Mouse (Mus musculus): Measurements from ENCODE around the gene Strn4.
A peak's percentile ranks its signal among the peaks of the same experiment; 100 is the strongest.

The Strn4 gene

DNA sequence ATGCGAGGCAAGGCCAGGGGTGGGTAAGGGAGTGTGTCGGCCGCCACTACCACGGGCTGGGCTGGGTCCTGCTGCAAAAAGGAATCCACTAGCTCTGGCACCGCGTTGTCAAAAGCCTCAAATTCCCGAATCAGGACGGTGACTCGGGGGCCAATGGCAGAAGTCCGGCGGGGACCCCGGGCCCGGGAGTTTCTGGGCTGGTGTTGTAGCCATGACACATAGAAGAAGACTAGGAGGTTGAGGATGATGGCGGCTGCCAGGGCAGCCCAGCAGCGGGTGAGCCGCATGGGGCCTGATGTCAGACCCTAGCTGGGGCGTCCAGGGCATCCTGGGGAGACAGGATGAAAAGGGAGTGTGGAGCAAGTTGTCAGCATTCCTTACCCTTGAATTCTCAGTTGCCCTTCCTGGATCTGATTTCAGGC is 4.0 kb upstream of the Strn4 start:
- no peak for DNase-seq

DNA sequence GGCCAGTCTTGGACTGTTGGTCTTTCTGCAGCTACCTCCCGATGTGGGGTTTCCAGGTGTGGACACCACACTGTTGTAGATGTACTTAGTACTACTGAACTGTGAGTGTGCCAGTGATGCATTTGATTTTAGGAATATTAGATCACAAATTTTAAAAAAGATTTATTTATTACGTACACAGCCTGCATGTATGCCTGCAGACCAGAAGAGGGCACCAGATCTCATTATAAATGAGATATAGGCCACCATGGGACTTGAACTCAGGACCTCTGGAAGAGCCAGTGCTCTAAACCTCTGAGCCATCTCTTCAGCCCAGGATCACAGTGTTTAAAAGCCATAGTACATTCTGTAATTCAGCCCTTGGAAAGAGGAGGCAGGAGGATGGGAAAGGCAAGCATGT is 3.2 kb upstream of the Strn4 start:
- no peak for DNase-seq

DNA sequence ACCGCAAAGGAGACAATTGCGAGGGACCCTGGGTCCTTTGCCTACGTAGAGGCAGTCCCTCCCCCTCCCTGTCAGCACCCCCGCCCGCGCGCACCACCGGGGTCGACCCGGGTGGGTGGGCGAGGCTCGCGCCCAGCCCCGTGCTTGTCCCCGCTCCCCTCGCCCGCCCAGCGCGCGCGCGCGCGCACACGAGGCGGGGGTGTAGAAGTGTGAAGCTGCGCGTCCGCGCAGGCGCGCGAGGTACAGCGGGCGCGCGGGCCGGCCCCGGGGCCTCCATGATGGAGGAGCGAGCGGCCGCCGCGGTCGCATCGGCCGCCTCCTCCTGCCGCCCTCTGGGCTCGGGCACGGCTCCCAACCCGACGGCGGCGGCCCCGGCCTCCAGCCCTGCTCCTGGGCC is 387 bp downstream of the Strn4 start:
- peak; percentile 85 for DNase-seq

DNA sequence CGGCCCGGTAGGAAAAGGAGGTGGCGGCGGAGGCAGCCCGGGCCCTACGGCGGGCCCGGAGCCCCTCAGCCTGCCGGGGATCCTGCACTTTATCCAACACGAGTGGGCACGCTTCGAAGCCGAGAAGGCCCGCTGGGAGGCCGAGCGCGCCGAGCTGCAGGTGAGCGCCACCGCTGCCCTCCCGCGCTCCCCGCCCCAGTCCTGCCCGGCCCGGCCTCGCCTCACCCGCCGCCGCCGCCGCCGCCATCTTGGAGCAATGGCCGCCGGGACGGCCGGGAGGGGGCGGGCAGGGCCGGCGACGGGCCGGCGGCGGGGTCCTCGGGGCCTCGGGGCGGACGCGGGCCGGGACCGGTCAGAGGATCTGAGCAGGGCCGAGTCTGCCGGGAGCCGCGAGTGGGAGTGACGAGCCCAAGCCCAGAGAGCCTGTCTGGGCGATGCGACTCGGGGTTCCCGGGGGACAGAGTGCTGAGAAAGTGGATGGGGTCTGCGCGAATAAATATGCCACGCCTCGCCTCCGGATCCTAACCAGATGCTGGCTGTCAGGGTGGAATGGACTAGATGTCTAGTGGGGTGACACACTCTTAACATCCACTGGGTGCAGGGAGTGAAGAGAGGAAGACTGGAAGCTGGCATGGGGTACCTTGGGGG is 910 bp downstream of the Strn4 start, which contains the start of gene Fkrp:
TSS of gene Fkrp (minus strand) at position 258 of the 648 bp plus-strand sequence.
- peak; percentile 50 for DNase-seq

DNA sequence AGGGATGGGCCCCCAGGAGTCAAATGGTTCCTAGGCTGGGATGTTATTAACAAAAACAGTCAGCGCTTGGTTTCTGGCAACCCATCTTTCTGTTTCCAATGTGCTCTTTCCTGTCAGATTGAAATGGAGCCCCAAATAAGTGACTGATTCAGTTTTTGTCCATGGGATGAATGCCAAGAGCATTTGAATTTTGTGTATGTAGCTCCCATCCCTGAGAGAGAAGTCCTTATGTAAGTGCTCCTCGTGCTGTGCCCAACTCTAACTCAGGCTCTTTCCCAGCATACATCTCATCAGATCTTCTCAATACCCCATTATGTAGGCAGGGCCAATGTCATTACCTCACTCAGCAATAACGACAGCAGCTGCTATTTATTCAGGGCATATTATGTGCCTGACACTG is 2.0 kb downstream of the Strn4 start:
- DNase-seq, result no peak

DNA sequence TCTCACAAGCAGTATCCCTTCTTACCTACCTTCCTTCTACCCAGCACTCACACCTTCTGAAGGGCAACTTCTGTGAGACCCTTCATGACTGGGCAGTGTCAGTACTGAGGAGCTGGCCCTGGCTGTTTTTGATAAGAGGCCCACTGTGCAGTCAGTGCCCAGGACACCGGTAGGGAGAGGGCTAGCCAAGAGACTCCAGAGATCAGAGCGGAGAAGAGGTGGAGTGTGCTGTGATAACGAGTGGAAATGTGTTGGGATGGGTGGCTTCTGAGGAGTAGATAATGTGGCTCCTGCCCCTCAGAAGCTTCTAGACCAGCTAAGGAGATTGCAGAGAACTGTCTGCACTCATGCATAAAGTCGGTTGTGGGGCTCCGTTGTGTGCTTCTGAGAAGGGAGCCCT is 4.1 kb downstream of the Strn4 start:
- DNase-seq, result no peak

DNA sequence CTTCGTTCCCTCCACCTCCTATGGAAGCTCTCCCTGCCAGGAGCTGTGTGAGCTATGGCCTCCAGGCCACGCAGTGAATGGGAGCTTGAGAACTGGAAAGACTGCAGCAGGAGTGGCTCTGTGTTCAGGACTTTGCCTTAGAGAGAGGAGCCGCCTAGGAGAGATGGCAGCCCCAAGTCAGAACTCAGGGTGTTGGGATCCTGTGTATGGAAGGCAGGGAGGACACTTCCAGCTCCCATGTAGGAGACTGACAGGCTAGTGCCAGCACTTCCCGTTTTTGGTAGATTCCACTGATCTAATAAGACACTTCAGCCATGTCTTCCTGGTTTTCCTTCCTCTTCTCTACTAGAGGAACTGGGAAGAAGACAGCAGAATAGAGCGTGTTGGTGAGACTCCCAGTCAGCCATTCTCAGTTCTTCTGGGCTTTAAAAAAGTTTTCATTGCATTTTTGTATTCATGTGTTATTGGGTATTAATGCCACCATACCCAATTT is 4.6 kb downstream of the Strn4 start:
- no peak for DNase-seq

DNA sequence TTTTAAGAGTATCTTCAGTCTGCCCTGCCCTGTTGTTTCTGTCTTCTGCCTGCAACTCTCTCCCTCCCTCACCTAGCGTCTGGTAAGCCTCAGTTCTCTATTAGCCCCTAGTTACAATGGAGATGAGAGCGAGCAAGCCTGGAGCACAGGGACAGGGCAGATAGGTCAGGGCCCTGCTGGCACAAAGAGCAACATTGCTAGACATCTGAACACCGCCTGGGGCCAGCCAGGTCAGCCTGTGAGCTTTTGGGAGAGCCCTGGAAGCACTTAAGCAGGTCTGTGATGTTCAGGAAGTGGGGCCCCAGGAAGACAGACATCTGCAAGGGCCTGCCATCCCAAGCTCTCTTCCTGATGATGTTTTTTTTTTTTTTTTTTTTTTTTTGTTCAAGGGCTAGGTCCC is 5.4 kb downstream of the Strn4 start:
- no peak for DNase-seq

DNA sequence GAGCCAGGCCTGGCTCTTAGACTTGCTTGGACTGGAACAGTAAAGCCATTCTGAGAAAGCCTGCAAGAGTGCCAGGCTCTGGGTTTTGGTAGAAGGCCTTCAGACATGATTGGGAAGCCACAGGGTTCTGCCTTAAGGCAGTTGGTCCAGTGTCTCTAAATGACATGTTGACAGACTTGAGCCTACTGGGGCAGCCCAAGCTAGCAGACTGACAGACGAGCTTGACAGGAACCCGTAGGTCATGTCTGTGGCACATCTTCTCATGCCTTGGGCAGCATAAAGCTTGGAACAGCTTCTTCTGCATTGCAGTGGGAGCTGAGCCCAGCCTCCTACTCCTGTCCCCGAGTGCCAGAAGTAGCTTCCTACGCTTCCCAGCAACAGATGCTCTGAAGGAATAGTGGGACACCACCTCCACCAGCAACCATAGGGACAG is 6.0 kb downstream of the Strn4 start:
- DNase-seq, result no peak

DNA sequence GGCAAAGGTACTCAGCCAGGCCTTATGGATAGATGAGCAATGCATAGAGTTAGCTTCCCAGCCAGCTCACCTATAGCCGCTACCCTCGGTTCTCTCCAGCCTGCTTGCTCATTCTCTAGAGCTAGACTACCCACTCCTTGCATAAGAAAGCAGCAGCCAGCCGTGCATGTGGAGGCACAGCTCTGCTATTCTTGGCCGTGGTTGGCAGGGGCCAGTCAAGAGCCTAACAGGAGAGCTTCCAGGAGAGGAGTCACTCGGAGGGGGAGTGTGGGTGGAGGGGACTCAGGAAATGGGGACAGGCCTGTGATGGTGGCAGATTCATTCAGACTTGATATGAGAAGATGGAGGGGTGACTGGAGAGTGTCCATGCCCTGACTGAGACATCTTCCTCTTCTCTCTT is 8.0 kb downstream of the Strn4 start:
- DNase-seq, result no peak

DNA sequence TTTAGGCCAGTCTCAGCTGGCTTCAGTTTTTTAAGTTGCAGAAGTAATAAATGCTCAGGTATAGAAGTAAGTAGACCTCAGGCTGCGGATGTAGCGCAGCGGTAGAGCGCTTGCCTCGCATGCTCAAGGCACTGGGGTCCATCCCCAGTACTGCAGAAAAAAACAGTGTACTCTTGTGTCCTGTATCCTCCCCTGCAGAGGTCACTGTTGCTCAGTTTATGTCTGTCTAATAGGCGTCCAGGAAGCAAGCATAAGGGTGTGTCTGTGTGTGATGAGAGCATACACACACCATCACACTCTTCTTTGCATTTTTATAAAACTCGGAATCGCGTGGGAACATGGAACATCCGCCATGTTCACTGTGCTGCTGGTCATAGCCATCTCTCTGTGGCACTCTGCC is 10.1 kb downstream of the Strn4 start:
- peak; percentile 73 for DNase-seq

DNA sequence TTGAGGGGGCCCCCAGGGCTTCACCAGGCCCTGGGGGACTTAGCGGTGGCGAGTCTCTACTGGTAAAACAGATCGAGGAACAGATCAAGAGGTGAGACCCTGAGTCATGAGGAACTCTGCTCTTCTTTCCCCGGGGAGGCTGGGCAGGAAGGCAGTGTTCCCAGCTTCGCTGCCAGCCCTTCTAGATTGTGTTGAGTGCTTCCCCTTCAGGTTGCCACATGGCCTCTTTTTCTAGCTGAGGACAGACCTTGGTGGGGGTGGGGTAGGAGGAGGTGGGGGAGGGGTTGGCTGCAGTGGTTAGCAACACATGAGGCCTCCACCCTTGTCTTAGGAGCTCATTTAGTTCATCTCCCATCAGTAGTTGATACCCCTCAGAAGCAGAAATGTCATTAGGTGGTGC is 10.9 kb downstream of the Strn4 start:
- no peak for DNase-seq

DNA sequence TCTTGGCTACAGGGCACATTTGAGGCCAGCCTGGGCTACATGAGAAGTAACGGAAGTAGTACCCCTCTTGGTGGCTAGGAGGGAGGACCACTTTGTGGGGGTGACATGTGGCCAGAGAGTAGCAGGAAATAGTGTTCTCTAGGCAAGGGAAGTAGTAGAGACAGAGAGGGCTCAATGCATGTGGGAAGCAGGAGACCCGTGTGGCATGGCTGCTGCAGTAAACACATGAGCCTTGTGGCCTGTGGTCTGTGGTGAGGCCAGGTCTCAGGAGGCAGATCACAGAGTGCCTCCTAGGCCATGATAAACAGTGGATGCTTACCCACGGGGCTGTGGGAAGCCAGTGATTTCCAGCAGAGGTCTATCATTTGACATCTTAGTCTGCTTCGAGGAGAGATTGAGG is 11.6 kb downstream of the Strn4 start:
- DNase-seq, result no peak

DNA sequence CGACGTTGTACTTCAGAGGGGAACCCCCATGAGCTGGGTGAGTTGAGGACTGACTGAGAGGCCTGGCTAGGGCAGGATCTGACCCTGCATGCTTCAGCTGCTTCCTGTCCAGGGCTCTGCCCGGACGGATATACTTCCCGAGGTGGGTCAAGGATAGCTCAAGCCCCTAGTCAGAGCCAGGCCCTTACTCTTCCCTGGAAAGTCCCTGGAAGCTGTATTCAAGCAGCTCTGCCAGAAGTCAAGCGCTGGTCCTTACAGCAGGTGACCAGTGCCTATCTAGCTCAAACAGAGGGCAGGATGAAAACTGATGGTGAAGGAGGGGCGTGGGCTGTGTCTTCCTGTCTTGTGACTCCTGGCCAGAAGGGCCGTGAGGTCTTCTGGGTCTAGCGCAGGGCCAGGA is 14.8 kb downstream of the Strn4 start:
- DNase-seq, result no peak

DNA sequence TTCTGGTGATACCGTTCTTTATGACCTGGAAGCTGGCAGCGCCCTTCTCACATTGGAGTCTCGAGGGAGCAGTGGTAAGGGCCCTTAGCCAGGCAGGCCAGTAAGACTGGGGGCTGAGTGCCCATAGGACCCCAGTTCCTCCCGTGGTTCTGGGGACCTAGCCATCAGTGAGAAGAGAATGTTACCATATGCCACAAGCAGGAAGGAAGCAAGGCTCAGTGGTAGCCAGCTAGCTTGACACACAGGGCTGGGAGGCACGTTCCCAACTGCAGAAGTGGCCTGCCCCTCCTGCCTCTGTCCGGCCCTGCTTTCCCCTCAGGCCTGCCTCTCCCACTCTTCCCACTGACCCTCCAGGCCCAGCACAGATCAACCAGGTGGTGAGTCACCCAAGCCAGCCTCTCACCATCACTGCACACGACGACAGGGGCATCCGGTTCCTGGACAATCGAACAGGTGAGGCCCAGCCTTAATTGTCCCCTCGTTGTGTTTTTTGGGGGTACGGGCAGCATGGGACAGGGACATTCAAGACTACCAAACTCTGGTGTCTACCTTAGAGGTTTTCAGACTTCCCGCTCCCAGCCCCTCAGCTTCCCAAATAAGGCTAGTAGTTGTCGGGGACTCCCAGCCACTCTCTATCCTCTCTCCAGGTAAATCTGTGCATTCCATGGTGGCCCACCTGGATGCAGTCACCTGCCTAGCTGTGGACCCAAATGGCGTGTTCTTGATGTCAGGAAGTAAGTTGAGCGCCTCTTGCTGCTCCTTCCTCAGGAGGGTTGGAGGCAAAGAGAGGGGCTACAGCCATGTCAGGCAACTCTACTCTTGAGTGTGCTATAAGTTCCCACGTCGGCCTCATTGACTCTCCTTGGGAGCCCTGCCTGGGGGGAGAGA is 22.5 kb downstream of the Strn4 start:
- DNase-seq, result no peak

DNA sequence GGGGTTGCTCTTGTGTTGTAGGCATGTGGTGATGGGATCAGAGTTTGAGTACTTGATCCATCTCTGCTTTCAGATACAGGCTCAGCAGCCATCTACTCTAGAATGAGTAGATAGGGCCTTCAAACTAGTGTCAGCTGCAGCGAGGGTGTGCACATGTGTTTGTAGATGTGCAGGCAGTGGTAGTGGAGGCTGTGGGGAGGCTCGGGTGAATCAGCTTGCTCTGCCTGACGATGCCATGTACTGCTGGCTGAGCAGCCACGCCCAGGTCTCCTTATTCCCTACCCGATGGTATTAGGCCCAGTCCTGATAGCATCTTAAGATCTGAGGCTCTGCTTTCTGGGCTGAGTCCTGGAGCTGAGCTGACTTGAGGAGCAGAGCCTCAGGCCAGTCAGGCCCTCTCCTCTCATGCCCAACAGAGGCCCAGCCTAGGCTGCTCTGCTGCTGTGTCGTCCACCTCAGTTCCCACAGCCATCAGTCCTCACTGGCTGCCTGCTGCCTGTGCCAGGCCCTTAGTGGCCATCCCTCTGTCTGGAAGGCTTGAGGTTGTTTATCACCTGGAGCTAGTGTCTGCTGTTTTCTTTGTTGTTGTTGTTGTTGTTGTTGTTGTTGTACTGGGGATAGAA is 23.2 kb downstream of the Strn4 start:
- no peak for DNase-seq

DNA sequence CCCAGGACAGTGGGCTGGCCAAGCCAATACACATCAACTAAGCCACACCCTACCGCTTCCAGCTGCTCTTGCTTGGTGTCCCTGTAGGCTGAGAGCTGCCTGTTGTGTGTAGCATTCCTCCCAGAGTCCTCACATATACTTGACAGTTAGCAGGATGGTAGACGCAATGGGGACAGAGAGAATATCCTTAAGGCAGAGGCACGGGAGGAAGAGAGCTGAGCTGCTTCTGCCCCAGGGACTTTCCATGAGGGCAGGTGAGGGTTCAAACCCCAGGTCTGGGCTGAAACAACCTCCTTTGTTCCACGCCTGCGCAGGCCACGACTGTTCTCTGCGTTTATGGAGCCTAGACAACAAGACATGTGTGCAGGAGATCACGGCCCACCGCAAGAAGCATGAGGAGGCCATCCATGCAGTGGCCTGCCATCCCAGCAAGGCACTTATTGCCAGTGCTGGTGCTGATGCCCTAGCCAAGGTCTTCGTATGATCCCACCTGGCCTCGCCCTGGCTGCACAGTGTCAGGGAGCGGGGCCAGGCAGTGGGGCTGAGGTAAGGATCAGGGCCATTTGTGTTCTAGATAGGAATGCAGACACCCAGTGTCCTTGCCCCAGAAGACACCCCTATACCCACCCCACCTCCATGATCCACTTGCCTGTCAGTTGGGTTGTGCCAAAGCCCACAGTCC is 23.9 kb downstream of the Strn4 start:
- no peak for DNase-seq

DNA sequence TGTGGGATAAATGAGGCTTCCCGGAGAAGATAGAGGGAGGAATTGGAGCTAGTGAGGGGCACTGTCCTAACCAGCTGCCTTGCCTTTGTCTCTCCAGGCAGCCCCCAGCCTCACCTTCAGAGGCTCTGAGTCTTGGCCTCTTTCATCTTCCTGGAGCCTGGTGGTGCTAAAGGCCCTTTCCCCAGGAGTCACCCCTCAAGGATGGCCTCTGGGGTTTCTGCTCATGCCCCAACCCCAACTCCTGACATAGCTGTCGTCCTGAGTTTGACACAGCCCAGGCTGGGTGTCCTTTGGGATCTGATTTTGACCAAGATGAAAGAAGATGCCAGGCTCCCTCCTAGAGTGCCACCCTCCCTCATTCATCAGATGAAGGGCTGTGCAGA is 24.4 kb downstream of the Strn4 start:
- no peak for DNase-seq

DNA sequence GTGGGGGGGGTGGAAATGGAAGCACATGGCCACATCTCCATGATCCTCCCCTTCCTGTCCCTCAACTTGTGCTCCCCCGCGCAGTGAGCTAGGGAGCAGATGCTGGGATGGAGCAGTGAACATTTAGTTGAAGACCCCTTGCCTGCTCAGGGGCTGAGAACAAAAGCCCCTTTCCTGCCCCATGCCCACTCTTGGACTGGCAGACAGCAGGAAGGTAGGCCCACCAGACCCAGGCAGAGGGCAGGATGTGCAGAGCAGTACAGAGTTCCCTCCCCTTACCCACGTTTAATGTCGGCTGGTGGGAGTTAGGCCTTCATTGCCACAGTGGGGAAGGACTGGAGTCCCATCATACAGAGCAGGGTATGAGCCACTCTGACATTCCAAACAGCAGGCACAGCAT is 25.4 kb downstream of the Strn4 start:
- DNase-seq, result no peak

DNA sequence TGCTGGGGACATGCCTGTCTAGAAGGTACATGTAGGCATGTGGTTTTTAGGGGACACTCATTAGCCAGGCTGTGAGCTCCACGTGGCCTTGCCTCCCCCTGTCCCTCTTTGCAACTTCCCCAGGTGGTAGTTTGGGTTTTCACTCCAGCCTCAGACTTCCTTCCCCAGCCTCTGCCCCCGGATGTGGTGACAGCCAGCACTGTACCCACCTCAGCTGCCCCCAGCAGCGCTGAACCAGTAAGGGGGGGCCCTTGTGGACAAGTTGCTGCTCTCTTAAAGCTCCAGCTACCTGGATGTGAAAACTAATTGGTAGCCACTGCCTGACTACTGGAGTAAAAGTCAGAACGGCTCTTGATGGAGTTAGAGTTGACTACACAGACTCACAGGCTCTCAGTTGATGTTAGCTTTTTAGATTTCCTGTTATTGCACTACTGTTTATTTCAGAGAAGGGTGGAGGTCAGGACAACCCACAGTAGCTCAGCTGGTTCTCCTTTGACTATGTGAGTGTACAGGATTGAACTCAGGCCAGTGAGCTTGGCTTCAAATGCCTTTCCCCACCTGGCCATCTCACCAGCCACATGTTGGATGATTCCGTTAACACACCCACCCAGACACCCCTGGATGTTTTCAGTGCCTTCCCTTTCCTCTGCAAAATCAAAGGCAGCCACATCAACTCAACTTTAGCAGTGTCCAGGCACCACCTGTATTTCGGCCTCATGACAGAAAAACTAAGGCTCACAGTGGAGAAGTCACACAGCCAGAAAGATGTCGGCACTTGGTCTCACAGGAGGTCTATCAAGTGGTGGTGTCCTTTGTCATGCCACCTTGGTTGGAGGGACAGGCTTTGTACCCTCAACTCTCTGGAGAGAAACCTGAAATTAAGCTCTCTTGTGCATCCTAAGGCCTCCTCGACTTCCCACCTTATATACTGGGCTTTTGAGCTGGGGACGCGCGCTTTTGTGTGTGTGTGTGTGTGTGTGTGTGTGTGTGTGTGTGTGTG is 26.2 kb downstream of the Strn4 start:
- DNase-seq, result peak; percentile 43

DNA sequence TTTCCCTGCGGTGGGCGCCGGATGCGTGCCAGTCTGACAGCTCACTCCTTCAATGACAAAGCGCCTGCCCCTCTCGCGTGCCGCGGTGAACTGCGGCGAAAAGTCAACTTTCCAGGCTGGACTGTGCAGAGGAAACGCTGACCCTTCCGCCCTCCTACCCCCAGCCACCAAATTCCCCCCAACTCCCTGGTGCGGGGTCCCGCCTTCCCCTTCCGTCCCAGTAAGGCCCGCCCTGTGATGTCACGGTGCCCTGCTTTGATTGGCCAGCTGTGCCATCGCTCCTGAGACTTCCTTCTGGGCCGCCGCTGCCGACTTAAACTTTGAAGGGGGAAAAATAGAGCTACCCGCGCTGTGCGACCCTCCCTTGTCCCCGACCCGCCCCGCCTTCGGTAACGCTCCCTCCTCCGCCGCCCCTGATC is 27.0 kb downstream of the Strn4 start, which contains the start of gene Prkd2:
TSS of gene Prkd2 (plus strand) at position 258 of the 419 bp plus-strand sequence.
- peak; percentile 96 for DNase-seq

Data from lung, postnatal 10 days (tissue).